Mouse (Mus musculus) forebrain, postnatal 0 days (tissue): ENCODE data around the gene Edem1. TPM values are rescaled to one million over a fixed set of nuclear protein-coding genes. Genes with fewer than 3 reads are reported as not detected.

Experiments used
- ATAC-seq: fragments of 200-750 bp; cut with Nextera tagmentation; 2 replicates; pipeline ENCODE4 v1.8.0; 2017; ENCODE audit warnings: mild to moderate bottlenecking, moderate library complexity
- DNase-seq: peaks from one replicate; pipeline ENCODE4 v3.0.0-alpha.2; 2015
- H3K27ac ChIP-seq: fragments of 300-500 bp; sonication (generic); 2 replicates; pipeline ENCODE4 v1.5.1; 2014; ENCODE audit warnings: low read depth, mild to moderate bottlenecking, antibody characterized with exemption, low read length, moderate library complexity, mixed read lengths
- H3K27me3 ChIP-seq: fragments of 300-500 bp; sonication (generic); 2 replicates; pipeline ENCODE4 v1.6.1; 2014; ENCODE audit warnings: mild to moderate bottlenecking, low read length, mixed read lengths; ENCODE audit not compliant: insufficient read depth
- H3K36me3 ChIP-seq: fragments of 300-500 bp; sonication (generic); 2 replicates; pipeline ENCODE4 v1.6.1; 2014; ENCODE audit warnings: mild to moderate bottlenecking, moderate library complexity; ENCODE audit not compliant: insufficient read depth
- H3K4me1 ChIP-seq: fragments of 300-500 bp; sonication (generic); 2 replicates; pipeline ENCODE4 v1.6.1; 2014; ENCODE audit warnings: antibody characterized with exemption; ENCODE audit not compliant: insufficient read depth
- H3K4me2 ChIP-seq: fragments of 300-500 bp; sonication (generic); 2 replicates; pipeline ENCODE4 v1.6.1; 2014; ENCODE audit warnings: low read depth, mild to moderate bottlenecking, moderate library complexity
- H3K4me3 ChIP-seq: fragments of 300-500 bp; sonication (generic); 2 replicates; pipeline ENCODE4 v1.5.1; 2014; ENCODE audit warnings: low read depth, low read length, mixed read lengths
- H3K9ac ChIP-seq: fragments of 300-500 bp; sonication (generic); 2 replicates; pipeline ENCODE4 v1.6.1; 2014; ENCODE audit warnings: mild to moderate bottlenecking
- H3K9me3 ChIP-seq: fragments of 300-500 bp; sonication (generic); 2 replicates; pipeline ENCODE4 v1.6.1; 2016; ENCODE audit warnings: low read length
- CTCF ChIP-seq: sonication (generic); IDR thresholded peaks from 2 replicates; pipeline ENCODE4 v1.5.1; 2016; ENCODE audit warnings: antibody characterized with exemption, control low read depth, low read depth
- WGBS: fragments of 180-500 bp; shearing (Covaris S2); extraction: QIAGEN DNeasy Blood & Tissue Kit; methylation state at CpG from one replicate; pipeline ENCODE4 v1.1.7; 2014; 5-methylcytosine and 5-hydroxymethylcytosine counted together
- polyA plus RNA-seq: library from polyadenylated mRNA; unstranded; fragments of >200 nt; fragmentation: Nextera tagmentation; extraction: Ambion mirVana; gene quantifications from 2 replicates; pipeline ENCODE4 v1.2.1, GENCODE M21; 2015
- total RNA-seq: library from RNA; depleted of rRNA; stranded (reverse); fragments of >200 nt; gene quantifications from 2 replicates; pipeline ENCODE4 v1.2.3, GENCODE M21; 2014

The Edem1 gene
- total and polyA plus RNA-seq, 2 experiments from 2014 or later = 4.2 to 21.1 TPM

DNA sequence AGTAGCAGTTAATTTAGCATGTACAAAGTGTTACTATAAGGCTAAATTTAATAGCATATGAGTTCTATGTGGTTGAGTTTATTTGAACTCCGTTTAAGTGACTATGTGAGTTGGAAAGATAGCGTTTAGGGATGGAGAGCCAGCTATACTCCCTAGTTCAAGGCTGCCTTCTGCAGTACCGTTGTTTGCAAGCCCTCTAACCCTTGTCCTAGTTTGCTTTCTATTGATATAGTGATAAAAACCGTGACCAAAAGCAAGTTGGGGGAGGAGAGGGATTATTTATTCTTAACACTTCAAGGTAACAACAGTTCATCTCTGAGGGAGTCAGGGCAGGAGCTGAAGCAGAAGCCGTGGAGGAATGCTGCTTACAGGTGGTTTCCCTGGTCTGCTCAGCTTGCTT lies 36.9 kb upstream of the Edem1 start:
- DNase-seq = no peak
- H3K9ac ChIP-seq = no peak overlapping the region
- no peak overlapping the region for H3K4me2 ChIP-seq
- no peaks in the 10 kb centered on the region for H3K9me3 ChIP-seq
- H3K27ac ChIP-seq = no peak overlapping the region
- no peaks in the 10 kb centered on the region for H3K36me3 ChIP-seq
- H3K4me3 ChIP-seq = no peak overlapping the region
- WGBS = 88% methylated on average over 5 of the region's 5 CpGs
- H3K4me1 ChIP-seq = 0 out of 2 replicates have a peak, but pooled peaks cover 3% of the 10 kb centered on the region
- ATAC-seq = no peak
- no peaks in the 10 kb centered on the region for H3K27me3 ChIP-seq
- TF ChIP-seq CTCF = no peak

- no peak overlapping the region for H3K4me2 ChIP-seq
- H3K9me3 ChIP-seq = no peaks in the 10 kb centered on the region
- H3K9ac ChIP-seq = no peak overlapping the region
- 71% methylated on average over 1 of the region's 1 CpGs for WGBS
- no peak for TF ChIP-seq CTCF
- H3K27me3 ChIP-seq = no peaks in the 10 kb centered on the region
- DNase-seq = no peak
- no peaks in the 10 kb centered on the region for H3K36me3 ChIP-seq
- no peak for ATAC-seq
- no peak overlapping the region for H3K27ac ChIP-seq
- 0 out of 2 replicates have a peak, but pooled peaks cover 3% of the 10 kb centered on the region for H3K4me1 ChIP-seq
- no peak overlapping the region for H3K4me3 ChIP-seq
These were observed 32.5 kb upstream of the Edem1 start for GRCm38 (mm10) chr6:108795912-108796311.

GRCm38 (mm10) chr6:108796706-108797105 lies 31.7 kb upstream of the Edem1 start:
- H3K27ac ChIP-seq = no peak overlapping the region
- H3K4me2 ChIP-seq = no peak overlapping the region
- H3K4me3 ChIP-seq = no peak overlapping the region
- H3K9me3 ChIP-seq = no peaks in the 10 kb centered on the region
- no peaks in the 10 kb centered on the region for H3K27me3 ChIP-seq
- H3K4me1 ChIP-seq = 0 out of 2 replicates have a peak, but pooled peaks cover 1% of the 10 kb centered on the region
- DNase-seq (no peak), ATAC-seq (no peak)
- TF ChIP-seq CTCF = no peak
- no peaks in the 10 kb centered on the region for H3K36me3 ChIP-seq
- H3K9ac ChIP-seq = no peak overlapping the region
- WGBS = 34% methylated on average over 2 of the region's 2 CpGs

GRCm38 (mm10) chr6:108805194-108805593 lies 23.2 kb upstream of the Edem1 start:
- WGBS = 21% methylated on average over 1 of the region's 1 CpGs
- no peaks in the 10 kb centered on the region for H3K9me3 ChIP-seq
- peak; percentile 34 for DNase-seq
- no peak overlapping the region for H3K27ac ChIP-seq
- H3K4me3 ChIP-seq = no peak overlapping the region
- TF ChIP-seq CTCF = no peak
- H3K36me3 ChIP-seq = no peaks in the 10 kb centered on the region
- peaks cover 12% of the 10 kb centered on the region; the same call in 1 of the 2 replicates for H3K4me1 ChIP-seq
- H3K9ac ChIP-seq = no peak overlapping the region
- ATAC-seq = peak; percentile 92
- no peaks in the 10 kb centered on the region for H3K27me3 ChIP-seq
- no peak overlapping the region for H3K4me2 ChIP-seq

DNA sequence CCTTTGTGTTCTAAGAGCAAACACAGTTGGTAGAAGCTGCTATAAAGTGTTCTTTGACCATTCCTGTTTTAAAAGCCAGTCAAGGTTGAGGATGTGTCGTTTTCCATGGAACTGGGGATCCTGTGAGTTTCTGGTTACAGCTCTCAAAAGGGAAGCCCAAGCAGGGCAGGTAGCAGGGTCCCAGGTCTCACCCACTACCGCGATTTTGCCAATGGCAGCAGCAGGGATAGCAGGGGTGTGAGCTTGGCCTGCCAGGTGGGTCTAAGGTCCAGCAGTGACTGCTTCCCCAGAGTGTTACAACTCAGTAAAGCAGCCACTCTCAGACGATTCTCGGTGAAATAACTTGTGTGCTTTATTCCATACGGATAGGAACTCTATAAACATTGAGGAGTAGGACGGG lies 22.6 kb upstream of the Edem1 start:
- 81% methylated on average over 7 of the region's 7 CpGs for WGBS
- no peak overlapping the region for H3K4me2 ChIP-seq
- H3K4me1 ChIP-seq = peaks cover 12% of the 10 kb centered on the region; the same call in 1 of the 2 replicates
- H3K36me3 ChIP-seq = no peaks in the 10 kb centered on the region
- H3K4me3 ChIP-seq = no peak overlapping the region
- 0 out of 2 replicates have a peak overlapping the region, but pooled peaks have one; percentile 29 for H3K27ac ChIP-seq
- no peak overlapping the region for H3K9ac ChIP-seq
- DNase-seq (no peak), ATAC-seq (no peak)
- no peaks in the 10 kb centered on the region for H3K27me3 ChIP-seq
- TF ChIP-seq CTCF = no peak
- H3K9me3 ChIP-seq = no peaks in the 10 kb centered on the region

- no peak overlapping the region for H3K27ac ChIP-seq
- no peaks in the 10 kb centered on the region for H3K9me3 ChIP-seq
- no peak for DNase-seq
- no peak overlapping the region for H3K4me2 ChIP-seq
- no peak for ATAC-seq
- H3K27me3 ChIP-seq = no peaks in the 10 kb centered on the region
- 0 out of 2 replicates have a peak, but pooled peaks have one; percentile 15 for TF ChIP-seq CTCF
- H3K4me1 ChIP-seq = peaks cover 12% of the 10 kb centered on the region; the same call in 1 of the 2 replicates
- whole genome bisulfite sequencing = 71% methylated on average over 3 of the region's 3 CpGs
- H3K9ac ChIP-seq = no peak overlapping the region
- H3K4me3 ChIP-seq = no peak overlapping the region
- no peaks in the 10 kb centered on the region for H3K36me3 ChIP-seq
These were observed 21.0 kb upstream of the Edem1 start for GRCm38 (mm10) chr6:108807446-108807845.

GRCm38 (mm10) chr6:108808786-108809185 lies 19.7 kb upstream of the Edem1 start:
- H3K27me3 ChIP-seq = no peaks in the 10 kb centered on the region
- peaks cover 12% of the 10 kb centered on the region; the same call in 1 of the 2 replicates for H3K4me1 ChIP-seq
- H3K27ac ChIP-seq = no peak overlapping the region
- no peak for ATAC-seq
- no peak for DNase-seq
- no peak overlapping the region for H3K4me2 ChIP-seq
- H3K36me3 ChIP-seq = no peaks in the 10 kb centered on the region
- H3K9ac ChIP-seq = no peak overlapping the region
- H3K9me3 ChIP-seq = no peaks in the 10 kb centered on the region
- peak; percentile 25; the same call in 1 of the 2 replicates for TF ChIP-seq CTCF
- no peak overlapping the region for H3K4me3 ChIP-seq
- 88% methylated on average over 1 of the region's 1 CpGs for WGBS

- H3K4me1 ChIP-seq = peaks cover 8% of the 10 kb centered on the region; the same call in 1 of the 2 replicates
- TF ChIP-seq CTCF = no peak
- DNase-seq (no peak), ATAC-seq (no peak)
- H3K4me3 ChIP-seq = no peak overlapping the region
- H3K27me3 ChIP-seq = no peaks in the 10 kb centered on the region
- H3K27ac ChIP-seq = no peak overlapping the region
- no peak overlapping the region for H3K9ac ChIP-seq
- 68% methylated on average over 10 of the region's 10 CpGs for WGBS
- H3K36me3 ChIP-seq = peaks cover 6% of the 10 kb centered on the region; the same call in 1 of the 2 replicates
- H3K9me3 ChIP-seq = no peaks in the 10 kb centered on the region
- no peak overlapping the region for H3K4me2 ChIP-seq
These were observed 18.2 kb upstream of the Edem1 start for GRCm38 (mm10) chr6:108810237-108810636.
